Mouse (Mus musculus) midbrain, postnatal 0 days (tissue): Measurements from ENCODE around the gene Prpsap2. TPM values are rescaled to one million over a fixed set of nuclear protein-coding genes. Genes with fewer than 3 reads are reported as not detected.
"Not testable (repeated sequence)": the region's sequence is repeated elsewhere in the genome, so short reads cannot be mapped to it uniquely, and the experiment has no call there.

Experiments
- ATAC-seq: fragments of 200-750 bp; cut with Nextera tagmentation; 2 replicates; pipeline ENCODE4 v1.8.0; 2017; ENCODE audit warnings: moderate number of reproducible peaks, mild to moderate bottlenecking, moderate TSS enrichment, moderate library complexity; ENCODE audit not compliant: low FRiP score
- DNase-seq: peaks from one replicate; pipeline ENCODE4 v3.0.0-alpha.2; 2015; ENCODE audit warnings: low spot score
- H3K27ac ChIP-seq: fragments of 300-500 bp; sonication (generic); 2 replicates; pipeline ENCODE4 v1.5.1; 2014; ENCODE audit warnings: low read depth, mild to moderate bottlenecking, low read length, mixed read lengths
- H3K27me3 ChIP-seq: fragments of 300-500 bp; sonication (generic); 2 replicates; pipeline ENCODE4 v1.6.1; 2014; ENCODE audit warnings: low read length, control low read depth, mixed read lengths; ENCODE audit not compliant: insufficient read depth
- H3K36me3 ChIP-seq: fragments of 300-500 bp; sonication (generic); 2 replicates; pipeline ENCODE4 v1.6.1; 2014; ENCODE audit warnings: low read length, control low read depth, mixed read lengths; ENCODE audit not compliant: insufficient read depth
- H3K4me1 ChIP-seq: fragments of 300-500 bp; sonication (generic); 2 replicates; pipeline ENCODE4 v1.6.1; 2014; ENCODE audit warnings: mild to moderate bottlenecking, control low read depth, antibody characterized with exemption, low read length, mixed read lengths; ENCODE audit not compliant: insufficient read depth
- H3K4me2 ChIP-seq: fragments of 300-500 bp; sonication (generic); 2 replicates; pipeline ENCODE4 v1.6.1; 2014; ENCODE audit warnings: low read depth, mild to moderate bottlenecking, low read length, mixed read lengths; ENCODE audit not compliant: poor library complexity, severe bottlenecking
- H3K4me3 ChIP-seq: fragments of 300-500 bp; sonication (generic); 2 replicates; pipeline ENCODE4 v1.5.1; 2014; ENCODE audit warnings: low read depth, mild to moderate bottlenecking, low read length, moderate library complexity
- H3K9ac ChIP-seq: fragments of 300-500 bp; sonication (generic); replicated peaks from 2 replicates; pipeline ENCODE4 v1.6.1; 2014; ENCODE audit warnings: mild to moderate bottlenecking, low read length, moderate library complexity, mixed read lengths; ENCODE audit not compliant: poor library complexity, severe bottlenecking
- H3K9me3 ChIP-seq: fragments of 300-500 bp; sonication (generic); 2 replicates; pipeline ENCODE4 v1.6.1; 2016; ENCODE audit warnings: low read length, control low read depth
- CTCF ChIP-seq: IDR thresholded peaks from 2 replicates; pipeline ENCODE4 v1.5.1; 2016; ENCODE audit warnings: antibody characterized with exemption, mild to moderate bottlenecking
- WGBS: fragments of 180-500 bp; shearing (Covaris S2); extraction: QIAGEN DNeasy Blood & Tissue Kit; methylation state at CpG from one replicate; pipeline ENCODE4 v1.1.7; 2014; 5-methylcytosine and 5-hydroxymethylcytosine counted together
- polyA plus RNA-seq: library from polyadenylated mRNA; unstranded; fragments of >200 nt; fragmentation: Nextera tagmentation; extraction: Ambion mirVana; gene quantifications from 2 replicates; pipeline ENCODE4 v1.2.1, GENCODE M21; 2015
- total RNA-seq: library from RNA; depleted of rRNA; stranded (reverse); fragments of >200 nt; gene quantifications from 2 replicates; pipeline ENCODE4 v1.2.3, GENCODE M21; 2014; rRNA removed

Gene Prpsap2
- 46.7 and 48.4 TPM in 2 replicates for total RNA-seq
- 42.1 and 43.5 TPM in 2 replicates for polyA plus RNA-seq

GRCm38 (mm10) chr11:61761584-61762407, at the start of gene Prpsap2:
TSS of gene Prpsap2 (minus strand) at chr11:61762088.
- Histone ChIP-seq H3K9ac (peak within 1 kb of the TSS; percentile 73), H3K36me3 (0 out of 2 replicates have a peak, but pooled peaks cover 3% of the 10 kb centered on the region), H3K4me3 (peak within 1 kb of the TSS; percentile 57), H3K9me3 (no peaks in the 10 kb centered on the region), H3K4me2 (peak within 1 kb of the TSS; percentile 57), H3K27ac (peak within 1 kb of the TSS; percentile 92), H3K4me1 (peaks cover 6% of the 10 kb centered on the region), H3K27me3 (no peaks in the 10 kb centered on the region)
- ATAC-seq = peak; percentile 92
- DNase-seq = peak; percentile 98
- under 1% methylated on average over 51 of the region's 51 CpGs for WGBS
- no peak for TF ChIP-seq CTCF

DNA sequence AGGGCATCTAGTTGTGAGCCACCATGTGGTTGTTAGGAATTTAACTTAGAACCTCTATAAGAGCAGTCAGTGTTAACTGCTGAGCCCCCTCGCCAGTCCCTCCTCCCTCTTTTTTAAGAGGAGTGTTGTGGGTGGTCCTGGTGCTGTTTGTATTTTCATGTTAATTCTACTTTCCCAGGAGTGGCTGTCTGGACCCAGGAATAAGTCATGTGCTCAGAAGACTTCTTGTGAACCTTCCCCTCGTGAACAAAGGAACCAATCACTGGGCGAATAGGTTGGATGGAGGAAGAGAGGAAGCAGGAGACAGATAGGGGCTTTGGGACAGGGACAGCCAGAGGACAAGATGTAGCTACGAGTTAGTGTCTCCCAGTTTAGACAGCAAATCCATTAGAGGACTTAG, 47.9 kb upstream of the Prpsap2 start:
- no peaks in the 10 kb centered on the region for H3K4me1 ChIP-seq
- no peaks in the 10 kb centered on the region for H3K9me3 ChIP-seq
- ATAC-seq (no peak), DNase-seq (no peak)
- no peak overlapping the region for H3K9ac ChIP-seq
- peaks cover 36% of the 10 kb centered on the region for H3K36me3 ChIP-seq
- no peak for TF ChIP-seq CTCF
- H3K4me3 ChIP-seq = no peak overlapping the region
- H3K27ac ChIP-seq = no peak overlapping the region
- H3K27me3 ChIP-seq = no peaks in the 10 kb centered on the region
- no peak overlapping the region for H3K4me2 ChIP-seq
- 22% methylated on average over 4 of the region's 4 CpGs for WGBS

- 91% methylated on average over 2 of the region's 2 CpGs for WGBS
- ATAC-seq = no peak
These were observed 46.7 kb upstream of the Prpsap2 start for GRCm38 (mm10) chr11:61808551-61809117.

DNA sequence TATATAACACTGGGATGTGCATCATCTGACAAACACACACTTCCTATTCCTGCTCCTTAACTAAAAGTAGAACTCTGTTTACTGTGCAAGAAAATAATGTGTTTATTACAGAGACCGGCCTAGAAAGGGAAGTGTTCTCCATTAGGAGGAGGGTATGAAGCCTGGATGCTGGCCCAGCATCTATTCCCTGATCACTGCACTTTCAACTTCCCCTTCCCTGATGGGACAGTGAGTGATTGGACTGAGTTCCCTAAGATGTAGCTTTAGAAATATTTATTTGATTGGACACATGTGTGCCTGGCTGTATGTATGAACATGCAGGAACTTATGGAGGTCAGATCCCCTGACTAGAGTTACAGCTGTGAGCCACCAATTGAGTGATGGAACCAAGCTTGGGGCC, 31.6 kb upstream of the Prpsap2 start:
- H3K27me3 ChIP-seq = no peaks in the 10 kb centered on the region
- H3K4me1 ChIP-seq = no peaks in the 10 kb centered on the region
- ATAC-seq (no peak), DNase-seq (no peak)
- TF ChIP-seq CTCF = no peak
- WGBS = 95% methylated on average over 1 of the region's 1 CpGs
- H3K36me3 ChIP-seq = peaks cover 6% of the 10 kb centered on the region
- no peak overlapping the region for H3K9ac ChIP-seq
- H3K9me3 ChIP-seq = no peaks in the 10 kb centered on the region
- no peak overlapping the region for H3K4me3 ChIP-seq
- no peak overlapping the region for H3K4me2 ChIP-seq
- H3K27ac ChIP-seq = no peak overlapping the region

More at GRCm38 (mm10) chr11:61808551-61809117, 46.7 kb upstream of the Prpsap2 start:
- Histone ChIP-seq H3K4me1 (no peaks in the 10 kb centered on the region), H3K27ac (no peak overlapping the region), H3K9ac (no peak overlapping the region), H3K4me3 (no peak overlapping the region), H3K36me3 (peaks cover 31% of the 10 kb centered on the region), H3K9me3 (no peaks in the 10 kb centered on the region), H3K4me2 (no peak overlapping the region), H3K27me3 (no peaks in the 10 kb centered on the region)
- no peak for TF ChIP-seq CTCF
- DNase-seq = no peak

DNA sequence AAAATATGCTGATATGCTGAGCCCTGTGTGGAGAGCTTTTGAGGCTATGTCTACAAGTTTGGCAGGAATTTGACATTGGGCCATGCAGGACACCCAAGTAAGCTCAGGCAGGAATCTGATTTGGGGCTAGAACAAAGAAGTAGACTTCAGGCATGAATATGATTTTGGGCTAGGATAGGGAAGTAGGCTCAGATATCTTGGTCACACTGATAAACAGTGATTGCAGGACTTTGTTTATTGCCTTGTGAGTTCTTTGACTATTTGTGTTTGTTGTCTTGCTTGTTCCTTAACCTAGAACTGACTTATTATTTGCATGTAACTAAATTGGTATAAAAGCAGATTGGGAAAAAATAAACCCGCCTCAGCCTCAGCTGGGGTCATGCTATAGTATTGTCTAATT, 26.7 kb upstream of the Prpsap2 start:
- H3K27ac ChIP-seq = no peak overlapping the region
- H3K9ac ChIP-seq = no peak overlapping the region
- DNase-seq (no peak), ATAC-seq (no peak)
- no peak overlapping the region for H3K4me3 ChIP-seq
- H3K9me3 ChIP-seq = no peaks in the 10 kb centered on the region
- H3K4me2 ChIP-seq = no peak overlapping the region
- no peaks in the 10 kb centered on the region for H3K4me1 ChIP-seq
- 96% methylated on average over 1 of the region's 1 CpGs for whole genome bisulfite sequencing
- no peak for TF ChIP-seq CTCF
- H3K36me3 ChIP-seq = peaks cover 28% of the 10 kb centered on the region
- no peaks in the 10 kb centered on the region for H3K27me3 ChIP-seq

- H3K9ac ChIP-seq, H3K27ac ChIP-seq, ATAC-seq, H3K4me2 ChIP-seq, H3K27me3 ChIP-seq, H3K4me1 ChIP-seq, H3K9me3 ChIP-seq, H3K4me3 ChIP-seq, DNase-seq: not testable (repeated sequence)
- 99% methylated on average over 3 of the region's 3 CpGs for WGBS
- H3K36me3 ChIP-seq = peaks cover 43% of the 10 kb centered on the region
These were observed 20.6 kb upstream of the Prpsap2 start for GRCm38 (mm10) chr11:61782526-61782925.
